Mouse (Mus musculus) thymus, adult 2 months (tissue): Measurements from ENCODE around the gene Bmp8b. TPM values are rescaled to one million over a fixed set of nuclear protein-coding genes. Genes with fewer than 3 reads are reported as not detected.

ENCODE experiments used
- DNase-seq: peaks from one replicate; pipeline ENCODE4 v3.0.0; 2021
- H3K27ac ChIP-seq: fragments of 200-500 bp; 2 replicates; pipeline ENCODE4 v1.5.1; 2012; ENCODE audit warnings: low read length, control low read depth; ENCODE audit not compliant: control insufficient read depth, insufficient read depth
- H3K27me3 ChIP-seq: fragments of 200-500 bp; 2 replicates; pipeline ENCODE4 v1.6.1; 2012; ENCODE audit warnings: mild to moderate bottlenecking, low read length, moderate library complexity, mixed read lengths; ENCODE audit not compliant: control insufficient read depth, insufficient read depth
- H3K36me3 ChIP-seq: fragments of 200-500 bp; 2 replicates; pipeline ENCODE4 v1.6.1; 2012; ENCODE audit warnings: mild to moderate bottlenecking, low read length, moderate library complexity; ENCODE audit not compliant: control insufficient read depth, insufficient read depth
- H3K4me1 ChIP-seq: fragments of 200-500 bp; replicated peaks from 2 replicates; pipeline ENCODE4 v1.6.1; 2012; ENCODE audit warnings: low read length; ENCODE audit not compliant: control insufficient read depth, insufficient read depth
- H3K4me3 ChIP-seq: fragments of 200-500 bp; 2 replicates; pipeline ENCODE4 v1.5.1; 2012; ENCODE audit warnings: mild to moderate bottlenecking, low read length, control low read depth, moderate library complexity; ENCODE audit not compliant: control insufficient read depth, insufficient read depth
- CTCF ChIP-seq: fragments of 200-500 bp; IDR thresholded peaks from 2 replicates; pipeline ENCODE4 v1.5.1; 2012; ENCODE audit warnings: mild to moderate bottlenecking, control low read depth, low read length, moderate library complexity, borderline replicate concordance; ENCODE audit not compliant: control insufficient read depth, poor library complexity, insufficient read depth; ENCODE audit errors: extremely low read depth
- POLR2A ChIP-seq: fragments of 200-500 bp; IDR thresholded peaks from 2 replicates; pipeline ENCODE4 v1.6.1; 2012; ENCODE audit warnings: mild to moderate bottlenecking, low read length, control low read depth, moderate library complexity; ENCODE audit not compliant: control insufficient read depth, poor library complexity, insufficient read depth; ENCODE audit errors: extremely low read depth
- WGBS: fragments of 180-500 bp; shearing (Covaris S2); methylation state at CpG from one replicate; pipeline ENCODE4 v1.1.7; 2018; 5-methylcytosine and 5-hydroxymethylcytosine counted together
- polyA plus RNA-seq: library from polyadenylated mRNA; depleted of rRNA; stranded (reverse); fragments of >200 nt; gene quantifications from 2 replicates; pipeline ENCODE4 v1.2.3, GENCODE M21; 2012; rRNA removed

Bmp8b gene
- polyA plus RNA-seq: 0.05 and 0.17 TPM in 2 replicates

DNA sequence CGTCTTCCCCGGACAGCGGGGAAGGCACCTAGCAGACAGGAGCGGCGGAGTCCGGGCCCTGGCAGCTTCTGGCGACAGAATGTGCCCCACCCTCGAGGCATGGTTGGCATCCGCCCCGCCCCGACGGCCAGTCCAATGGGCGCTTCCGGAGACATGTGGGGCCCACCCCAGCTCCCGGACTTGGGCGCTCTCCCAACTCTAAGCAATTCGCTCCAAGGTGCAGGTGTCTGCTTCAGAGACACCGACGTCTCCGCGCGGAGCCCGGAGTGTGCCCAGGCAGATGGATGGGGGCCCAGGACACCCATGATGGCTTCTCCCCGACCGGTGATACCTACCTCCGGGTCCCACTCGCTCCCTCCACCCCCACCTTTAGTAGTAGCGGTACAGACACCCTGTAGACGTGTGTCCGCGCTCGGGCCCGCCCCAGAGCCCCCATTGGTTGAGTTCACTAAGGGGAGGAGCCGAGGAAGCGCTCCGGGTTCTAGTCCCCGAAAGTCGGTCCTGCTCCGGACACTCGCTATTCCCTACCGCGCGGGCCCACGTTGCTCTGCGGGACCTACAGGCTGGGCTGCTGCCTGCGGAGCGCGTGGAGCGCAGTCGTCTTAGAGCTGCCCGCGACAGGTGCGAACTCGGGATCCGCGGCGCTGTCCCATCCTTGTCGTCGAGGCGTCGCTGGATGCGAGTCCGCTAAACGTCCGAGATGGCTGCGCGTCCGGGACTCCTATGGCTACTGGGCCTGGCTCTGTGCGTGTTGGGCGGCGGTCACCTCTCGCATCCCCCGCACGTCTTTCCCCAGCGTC, at the start of gene Bmp8b:
Bmp8b (plus strand) TSS at position 515 of the 800 bp plus-strand sequence.
- no peak for DNase-seq
- Histone ChIP-seq H3K27ac (no peak within 1 kb of the TSS), H3K4me1 (no peaks in the 10 kb centered on the region), H3K4me3 (no peak within 1 kb of the TSS), H3K27me3 (peaks cover 4% of the 10 kb centered on the region; the same call in 1 of the 2 replicates), H3K36me3 (no peaks in the 10 kb centered on the region)
- 18% methylated on average over 75 of the region's 75 CpGs for WGBS
- TF ChIP-seq POLR2A: no peak
- no peak for TF ChIP-seq CTCF

- H3K4me3 ChIP-seq: no peak overlapping the region
- no peaks in the 10 kb centered on the region for H3K4me1 ChIP-seq
- H3K27ac ChIP-seq: no peak overlapping the region
- H3K36me3 ChIP-seq: peaks cover 35% of the 10 kb centered on the region
- no peaks in the 10 kb centered on the region for H3K27me3 ChIP-seq
- no peak for DNase-seq
- TF ChIP-seq CTCF: no peak
- TF ChIP-seq POLR2A: no peak
- WGBS: 97% methylated on average over 3 of the region's 3 CpGs
Observed at GRCm38 (mm10) chr4:123056560-123057109, 48.3 kb upstream of the Bmp8b start.

DNA sequence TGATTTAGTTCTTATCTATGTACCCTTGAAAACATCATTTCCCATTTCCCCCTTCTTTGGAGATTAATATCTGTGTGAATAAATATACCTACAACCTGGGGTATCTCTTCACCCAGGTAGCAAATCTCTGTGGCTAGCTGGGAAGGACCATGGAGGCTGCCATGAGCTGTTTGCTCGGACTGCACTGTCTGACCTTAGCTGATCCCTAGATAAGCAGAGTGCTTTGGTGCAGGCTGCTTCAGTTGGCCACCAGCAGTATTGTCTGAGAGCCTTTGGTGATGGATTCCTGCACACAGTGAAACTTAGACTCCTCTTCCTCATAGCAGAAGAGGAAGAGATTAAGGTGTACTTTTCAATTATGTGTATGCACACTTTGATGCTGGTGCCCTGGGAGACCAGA, 47.0 kb upstream of the Bmp8b start:
- 88% methylated on average over 1 of the region's 1 CpGs for WGBS
- H3K36me3 ChIP-seq: peaks cover 25% of the 10 kb centered on the region
- no peak for TF ChIP-seq POLR2A
- no peak for TF ChIP-seq CTCF
- H3K27me3 ChIP-seq: no peaks in the 10 kb centered on the region
- no peak overlapping the region for H3K27ac ChIP-seq
- DNase-seq: no peak
- no peak overlapping the region for H3K4me3 ChIP-seq
- H3K4me1 ChIP-seq: no peaks in the 10 kb centered on the region

DNA sequence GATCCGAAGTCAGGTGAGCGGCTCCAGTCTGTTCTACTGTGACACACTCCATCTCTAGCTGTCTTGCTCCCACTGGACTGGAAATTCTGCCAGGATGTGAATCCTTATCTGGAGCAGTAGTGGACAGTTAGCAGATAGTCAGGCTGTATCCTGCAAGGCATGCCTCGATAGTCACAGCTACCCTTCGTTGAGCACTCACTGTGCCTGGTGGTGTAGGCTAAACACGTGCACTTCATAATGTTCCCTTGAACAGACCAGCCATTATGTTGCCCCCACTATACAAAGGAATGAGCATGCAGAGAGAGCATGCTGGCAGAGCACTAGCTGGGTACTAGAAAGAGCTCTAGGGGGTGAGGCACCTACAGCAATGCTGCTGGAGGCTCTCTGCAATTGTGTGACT, 43.2 kb upstream of the Bmp8b start:
- Histone ChIP-seq H3K27ac (no peak overlapping the region), H3K4me3 (no peak overlapping the region), H3K4me1 (no peaks in the 10 kb centered on the region), H3K27me3 (no peaks in the 10 kb centered on the region), H3K36me3 (no peaks in the 10 kb centered on the region)
- DNase-seq: no peak
- TF ChIP-seq POLR2A: no peak
- no peak for TF ChIP-seq CTCF
- 84% methylated on average over 5 of the region's 5 CpGs for WGBS

DNA sequence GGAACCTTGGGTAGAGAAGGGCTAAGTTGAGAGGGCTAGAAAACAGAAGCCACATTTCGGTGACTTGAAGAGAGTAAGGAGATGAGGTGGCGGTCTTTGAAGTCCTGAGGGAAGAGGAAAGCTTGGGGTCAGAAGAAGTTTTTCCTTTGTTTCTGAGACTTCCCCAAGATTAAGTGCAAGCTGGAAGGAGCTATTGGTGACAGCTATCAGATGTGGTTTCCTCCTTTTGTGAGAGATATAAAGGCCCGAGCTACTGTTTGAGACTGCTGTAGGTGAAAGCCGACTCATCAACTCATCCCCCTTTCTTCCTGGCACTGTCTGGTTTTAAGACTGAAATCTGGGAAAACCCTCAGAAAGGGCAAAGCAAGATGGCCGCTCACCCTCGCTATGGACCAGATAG, 36.3 kb upstream of the Bmp8b start:
- Histone ChIP-seq H3K36me3 (no peaks in the 10 kb centered on the region), H3K27me3 (no peaks in the 10 kb centered on the region), H3K27ac (no peak overlapping the region), H3K4me3 (no peak overlapping the region), H3K4me1 (peaks cover 6% of the 10 kb centered on the region; the same call in 1 of the 2 replicates)
- WGBS: 39% methylated on average over 6 of the region's 6 CpGs
- no peak for DNase-seq
- TF ChIP-seq CTCF: no peak
- TF ChIP-seq POLR2A: no peak

DNA sequence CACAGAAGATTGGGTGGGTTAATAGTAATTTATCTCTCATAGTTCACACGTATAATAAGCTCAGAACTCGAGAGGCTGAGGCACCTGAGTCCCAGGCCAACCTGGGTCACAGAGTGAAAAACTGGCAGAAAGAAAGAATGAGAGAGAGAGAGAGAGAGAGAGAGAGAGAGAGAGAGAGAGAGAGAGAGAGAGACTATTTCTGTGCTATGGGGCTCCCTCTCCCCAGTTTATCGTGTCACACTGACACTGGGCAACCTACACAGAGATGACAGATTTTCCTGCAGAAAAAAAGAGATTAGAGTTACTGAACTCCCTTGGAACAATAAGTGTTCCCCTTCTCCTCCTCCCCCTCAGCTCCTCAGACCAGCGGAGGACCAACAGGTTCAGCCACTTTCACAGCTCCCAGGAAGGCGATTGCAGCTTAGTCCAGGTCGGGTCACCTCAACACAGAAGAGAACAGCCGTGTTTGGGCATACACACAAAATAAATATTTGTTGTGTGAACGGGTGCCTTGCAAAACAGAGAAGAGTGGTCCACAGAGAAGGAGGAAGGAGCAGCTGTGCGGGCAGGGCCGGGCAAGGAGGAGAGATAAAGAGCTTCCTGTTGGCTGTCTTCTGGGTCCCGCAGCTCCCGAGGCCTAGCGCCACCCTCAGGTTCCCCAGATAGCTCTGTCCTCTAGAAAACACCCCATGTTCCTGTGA, 33.5 kb upstream of the Bmp8b start:
- DNase-seq: peak; percentile 56
- TF ChIP-seq CTCF: no peak
- no peak for TF ChIP-seq POLR2A
- Histone ChIP-seq H3K4me3 (no peak overlapping the region), H3K36me3 (no peaks in the 10 kb centered on the region), H3K27ac (no peak overlapping the region), H3K4me1 (peaks cover 6% of the 10 kb centered on the region; the same call in 1 of the 2 replicates), H3K27me3 (no peaks in the 10 kb centered on the region)
- 17% methylated on average over 13 of the region's 13 CpGs for WGBS
